Mouse (Mus musculus) limb, embryonic 15.5 days (tissue): ENCODE data around the gene Morn4. TPM values are rescaled to one million over a fixed set of nuclear protein-coding genes. Genes with fewer than 3 reads are reported as not detected.
A peak's percentile ranks its signal among the peaks of the same experiment; 100 is the strongest.

Experiments
- ATAC-seq: fragments of 200-750 bp; cut with Nextera tagmentation; 2 replicates; pipeline ENCODE4 v1.8.0; 2017; ENCODE audit warnings: low read depth, moderate TSS enrichment; ENCODE audit not compliant: insufficient number of reproducible peaks, low FRiP score, low TSS enrichment
- H3K27ac ChIP-seq: fragments of 300-500 bp; sonication (generic); 2 replicates; pipeline ENCODE4 v1.5.1; 2015; ENCODE audit warnings: moderate library complexity, mild to moderate bottlenecking, inconsistent platforms
- H3K27me3 ChIP-seq: fragments of 300-500 bp; sonication (generic); 2 replicates; pipeline ENCODE4 v1.6.1; 2015; ENCODE audit warnings: inconsistent platforms
- H3K36me3 ChIP-seq: fragments of 300-500 bp; sonication (generic); 2 replicates; pipeline ENCODE4 v1.6.1; 2015; ENCODE audit warnings: inconsistent platforms
- H3K4me1 ChIP-seq: fragments of 300-500 bp; sonication (generic); 2 replicates; pipeline ENCODE4 v1.6.1; 2015; ENCODE audit warnings: inconsistent platforms
- H3K4me2 ChIP-seq: fragments of 300-500 bp; sonication (generic); 2 replicates; pipeline ENCODE4 v1.6.1; 2015; ENCODE audit warnings: mild to moderate bottlenecking, inconsistent platforms
- H3K4me3 ChIP-seq: fragments of 300-500 bp; sonication (generic); 2 replicates; pipeline ENCODE4 v1.5.1; 2015; ENCODE audit warnings: mild to moderate bottlenecking, inconsistent platforms
- H3K9ac ChIP-seq: fragments of 300-500 bp; sonication (generic); 2 replicates; pipeline ENCODE4 v1.6.1; 2015; ENCODE audit warnings: inconsistent platforms
- H3K9me3 ChIP-seq: fragments of 300-500 bp; sonication (generic); 2 replicates; pipeline ENCODE4 v1.6.1; 2016; ENCODE audit warnings: inconsistent platforms
- WGBS: fragments of 180-500 bp; shearing (Covaris S2); methylation state at CpG from one replicate; pipeline ENCODE4 v1.1.7; 2015; 5-methylcytosine and 5-hydroxymethylcytosine counted together
- polyA plus RNA-seq: library from polyadenylated mRNA; unstranded; fragments of >200 nt; fragmentation: Nextera tagmentation; extraction: Ambion mirVana; gene quantifications from 2 replicates; pipeline ENCODE4 v1.2.1, GENCODE M21; 2015

The Morn4 gene
- polyA plus RNA-seq: 17.5 and 17.9 TPM in 2 replicates

DNA sequence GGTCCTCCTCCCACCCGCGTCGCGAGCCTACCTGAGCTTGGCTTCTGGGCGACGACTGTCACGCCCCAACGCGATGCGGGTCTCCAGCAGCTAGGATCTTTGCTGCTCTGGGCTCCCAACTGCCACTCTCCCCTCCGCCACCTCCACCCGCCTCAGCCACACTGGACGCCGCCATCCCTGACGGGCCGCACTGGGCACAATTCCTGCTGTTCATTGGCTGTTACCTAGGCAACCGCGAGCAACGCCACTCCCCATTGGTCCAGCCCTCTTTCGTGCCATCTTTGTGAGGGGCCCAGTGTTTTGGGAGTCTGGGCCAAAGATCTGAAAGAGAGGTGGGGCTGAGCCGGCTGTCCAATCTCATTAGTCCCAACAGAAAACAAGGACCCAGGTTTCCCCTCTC lies at the start of gene Morn4:
TSS of gene Morn4 (minus strand) at position 192 of the 400 bp plus-strand sequence.
- H3K4me2 ChIP-seq: peak within 1 kb of the TSS; percentile 86
- peak within 1 kb of the TSS; percentile 58 for H3K9ac ChIP-seq
- H3K36me3 ChIP-seq: no peaks in the 10 kb centered on the region
- WGBS: under 1% methylated on average over 21 of the region's 21 CpGs
- H3K4me1 ChIP-seq: peaks cover 22% of the 10 kb centered on the region
- H3K27me3 ChIP-seq: no peaks in the 10 kb centered on the region
- H3K9me3 ChIP-seq: no peaks in the 10 kb centered on the region
- H3K4me3 ChIP-seq: peak within 1 kb of the TSS; percentile 70
- peak; percentile 65 for ATAC-seq
- peak within 1 kb of the TSS; percentile 44; the same call in 1 of the 2 replicates for H3K27ac ChIP-seq

- ATAC-seq: no peak
- H3K9ac ChIP-seq: no peak overlapping the region
- no peaks in the 10 kb centered on the region for H3K36me3 ChIP-seq
- H3K4me2 ChIP-seq: no peak overlapping the region
- H3K27ac ChIP-seq: no peak overlapping the region
- H3K4me3 ChIP-seq: no peak overlapping the region
- no peaks in the 10 kb centered on the region for H3K27me3 ChIP-seq
- peaks cover 10% of the 10 kb centered on the region for H3K4me1 ChIP-seq
- H3K9me3 ChIP-seq: no peaks in the 10 kb centered on the region
Observed at GRCm38 (mm10) chr19:42135070-42135469, 48.9 kb upstream of the Morn4 start.

DNA sequence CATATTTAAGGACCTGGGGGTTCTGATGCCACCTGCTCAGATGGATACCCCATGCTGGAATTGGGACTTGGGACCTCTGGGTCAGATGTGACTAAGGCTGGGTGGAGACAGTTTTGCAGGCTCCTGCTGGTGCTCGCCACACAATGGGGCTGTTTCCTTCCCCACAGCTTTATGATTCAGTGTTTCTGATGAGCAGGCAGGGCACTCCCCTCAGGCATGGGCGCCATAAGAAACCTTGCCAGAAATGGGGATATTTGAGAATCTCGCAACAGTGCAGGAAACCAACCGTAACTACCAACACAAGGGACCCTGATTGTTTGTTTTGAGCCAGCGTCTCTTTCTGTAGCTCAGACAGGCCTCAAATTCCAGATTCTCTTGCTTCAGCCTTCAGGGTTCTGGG lies 44.9 kb upstream of the Morn4 start:
- Histone ChIP-seq H3K4me1 (peaks cover 34% of the 10 kb centered on the region), H3K27ac (peak overlapping the region; percentile 22; the same call in 1 of the 2 replicates), H3K27me3 (no peaks in the 10 kb centered on the region), H3K36me3 (no peaks in the 10 kb centered on the region), H3K4me2 (no peak overlapping the region), H3K9me3 (no peaks in the 10 kb centered on the region), H3K4me3 (no peak overlapping the region), H3K9ac (no peak overlapping the region)
- ATAC-seq: no peak
- WGBS: 48% methylated on average over 5 of the region's 5 CpGs

- ATAC-seq: no peak
- Histone ChIP-seq H3K4me2 (no peak overlapping the region), H3K36me3 (peaks cover 1% of the 10 kb centered on the region; the same call in 1 of the 2 replicates), H3K27me3 (no peaks in the 10 kb centered on the region), H3K4me1 (peaks cover 34% of the 10 kb centered on the region), H3K4me3 (no peak overlapping the region), H3K9me3 (no peaks in the 10 kb centered on the region), H3K27ac (peak overlapping the region; percentile 93), H3K9ac (no peak overlapping the region)
- 59% methylated on average over 3 of the region's 3 CpGs for WGBS
Observed at GRCm38 (mm10) chr19:42130294-42130606, 44.1 kb upstream of the Morn4 start.

- Histone ChIP-seq H3K4me1 (peaks cover 34% of the 10 kb centered on the region), H3K4me2 (peak overlapping the region; percentile 90), H3K36me3 (peaks cover 7% of the 10 kb centered on the region), H3K9me3 (no peaks in the 10 kb centered on the region), H3K4me3 (peak overlapping the region; percentile 69), H3K9ac (no peak overlapping the region), H3K27ac (peak overlapping the region; percentile 93), H3K27me3 (no peaks in the 10 kb centered on the region)
- WGBS: 26% methylated on average over 14 of the region's 14 CpGs
- no peak for ATAC-seq
Observed at GRCm38 (mm10) chr19:42129509-42130293, 43.5 kb upstream of the Morn4 start.

- H3K9ac ChIP-seq: peak within 1 kb of the TSS; percentile 68
- peaks cover 14% of the 10 kb centered on the region for H3K36me3 ChIP-seq
- H3K4me3 ChIP-seq: peak within 1 kb of the TSS; percentile 69
- peak within 1 kb of the TSS; percentile 90 for H3K4me2 ChIP-seq
- no peaks in the 10 kb centered on the region for H3K27me3 ChIP-seq
- ATAC-seq: peak; percentile 98
- H3K4me1 ChIP-seq: peaks cover 34% of the 10 kb centered on the region
- H3K27ac ChIP-seq: peak within 1 kb of the TSS; percentile 93
- WGBS: 1% methylated on average over 54 of the region's 54 CpGs
- no peaks in the 10 kb centered on the region for H3K9me3 ChIP-seq
Observed at GRCm38 (mm10) chr19:42128787-42129508, 42.8 kb upstream of the Morn4 start, which contains the start of gene Avpi1. Gene Avpi1, minus strand, starts transcription at chr19:42129059.

- Histone ChIP-seq H3K27me3 (no peaks in the 10 kb centered on the region), H3K4me1 (peaks cover 34% of the 10 kb centered on the region), H3K36me3 (peaks cover 22% of the 10 kb centered on the region), H3K9me3 (no peaks in the 10 kb centered on the region), H3K27ac (peak overlapping the region; percentile 93), H3K4me3 (peak overlapping the region; percentile 69), H3K4me2 (peak overlapping the region; percentile 90), H3K9ac (peak overlapping the region; percentile 68)
- ATAC-seq: no peak
- WGBS: 4% methylated on average over 23 of the region's 23 CpGs
Observed at GRCm38 (mm10) chr19:42128052-42128740, 42.0 kb upstream of the Morn4 start.

DNA sequence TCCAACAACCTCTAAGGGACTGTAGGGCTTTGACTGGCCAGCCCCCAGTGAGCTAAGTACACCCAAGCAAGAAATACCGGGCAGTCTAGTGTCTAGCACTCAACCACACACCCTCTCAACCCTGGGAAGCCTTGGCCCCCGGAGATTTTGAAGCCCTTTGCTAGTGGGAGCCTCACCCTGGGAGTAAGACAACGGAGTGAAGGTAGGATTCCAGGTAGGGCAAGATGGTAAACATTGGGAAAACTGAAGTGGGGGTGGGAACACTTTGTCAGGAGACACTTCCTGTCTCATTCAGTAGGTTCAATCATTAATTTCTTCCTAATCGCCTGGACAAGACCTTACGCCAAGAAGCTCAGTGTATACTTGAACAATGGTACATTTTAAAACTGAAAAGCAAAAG lies 40.9 kb upstream of the Morn4 start:
- ATAC-seq: no peak
- Histone ChIP-seq H3K9ac (no peak overlapping the region), H3K9me3 (no peaks in the 10 kb centered on the region), H3K4me2 (no peak overlapping the region), H3K27me3 (no peaks in the 10 kb centered on the region), H3K27ac (no peak overlapping the region), H3K4me3 (no peak overlapping the region), H3K36me3 (peaks cover 33% of the 10 kb centered on the region), H3K4me1 (peaks cover 34% of the 10 kb centered on the region)
- WGBS: 84% methylated on average over 5 of the region's 5 CpGs

- no peaks in the 10 kb centered on the region for H3K27me3 ChIP-seq
- no peaks in the 10 kb centered on the region for H3K9me3 ChIP-seq
- peaks cover 33% of the 10 kb centered on the region for H3K4me1 ChIP-seq
- no peak for ATAC-seq
- no peak overlapping the region for H3K4me2 ChIP-seq
- H3K36me3 ChIP-seq: peaks cover 40% of the 10 kb centered on the region
- H3K9ac ChIP-seq: no peak overlapping the region
- H3K27ac ChIP-seq: no peak overlapping the region
- H3K4me3 ChIP-seq: no peak overlapping the region
- WGBS: 92% methylated on average over 6 of the region's 6 CpGs
Observed at GRCm38 (mm10) chr19:42126219-42126605, 40.1 kb upstream of the Morn4 start.

DNA sequence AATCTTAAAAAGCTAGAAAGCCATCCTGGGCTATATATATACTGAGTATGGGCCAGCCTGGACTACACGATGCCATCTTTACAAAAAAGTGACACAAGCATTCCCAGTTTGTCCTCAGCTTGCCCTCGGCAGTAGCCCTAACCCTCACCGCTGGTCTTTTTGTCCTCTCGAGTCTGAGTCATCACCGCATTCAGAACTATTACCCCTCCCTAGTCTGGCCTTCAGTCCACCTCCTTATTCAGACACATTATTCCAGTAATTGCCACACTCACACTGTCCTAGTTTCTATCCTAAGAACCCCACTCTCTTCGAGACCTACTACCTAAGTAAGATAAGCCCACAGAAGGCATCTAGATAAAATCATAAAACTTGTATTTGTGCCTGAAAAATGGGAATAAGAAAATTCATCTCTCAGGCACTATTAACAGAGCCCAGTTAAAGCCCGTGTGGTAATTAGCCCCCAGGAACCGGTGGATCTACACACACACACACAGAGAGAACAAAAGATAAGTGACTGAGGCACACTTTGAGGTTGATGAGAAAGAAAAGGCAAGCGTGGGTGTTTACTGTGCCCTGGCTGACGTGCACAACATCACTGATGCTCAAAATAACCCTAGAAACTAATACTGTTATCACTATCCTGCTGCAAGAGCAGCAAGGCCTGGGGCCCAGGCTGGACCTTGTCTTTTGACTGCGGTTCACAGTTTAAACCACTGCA lies 39.5 kb upstream of the Morn4 start:
- H3K9ac ChIP-seq: no peak overlapping the region
- no peaks in the 10 kb centered on the region for H3K27me3 ChIP-seq
- H3K27ac ChIP-seq: no peak overlapping the region
- no peak overlapping the region for H3K4me2 ChIP-seq
- no peak for ATAC-seq
- H3K4me1 ChIP-seq: peaks cover 30% of the 10 kb centered on the region
- WGBS: 87% methylated on average over 11 of the region's 11 CpGs
- H3K4me3 ChIP-seq: no peak overlapping the region
- H3K36me3 ChIP-seq: peaks cover 45% of the 10 kb centered on the region
- H3K9me3 ChIP-seq: no peaks in the 10 kb centered on the region

DNA sequence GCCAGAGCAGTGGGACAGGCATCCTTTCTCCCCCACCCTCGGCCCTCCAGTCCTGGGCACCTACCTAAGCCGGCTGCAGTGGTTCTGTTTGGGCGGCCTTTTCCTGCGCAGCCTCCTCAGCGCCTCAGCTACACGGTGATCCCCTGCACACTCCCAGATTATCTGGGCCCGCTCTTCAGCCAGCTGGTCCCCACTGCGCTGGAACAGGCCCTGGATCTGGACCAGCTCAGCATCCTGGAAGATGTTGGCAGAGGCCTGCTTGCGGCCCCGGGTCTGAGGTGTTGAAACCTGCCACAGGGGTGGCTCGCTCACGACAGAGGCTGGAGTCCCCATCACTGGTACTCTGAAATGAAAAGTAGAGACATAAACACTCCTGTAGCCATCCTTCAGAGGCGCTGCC lies 38.5 kb upstream of the Morn4 start:
- no peak overlapping the region for H3K27ac ChIP-seq
- no peaks in the 10 kb centered on the region for H3K9me3 ChIP-seq
- no peak for ATAC-seq
- H3K27me3 ChIP-seq: no peaks in the 10 kb centered on the region
- WGBS: 83% methylated on average over 13 of the region's 13 CpGs
- no peak overlapping the region for H3K4me3 ChIP-seq
- H3K9ac ChIP-seq: no peak overlapping the region
- peaks cover 54% of the 10 kb centered on the region for H3K36me3 ChIP-seq
- peaks cover 20% of the 10 kb centered on the region for H3K4me1 ChIP-seq
- no peak overlapping the region for H3K4me2 ChIP-seq
